Comparison of ENCODE assay signal across 10 mouse cellular contexts in the genomic region with DNA sequence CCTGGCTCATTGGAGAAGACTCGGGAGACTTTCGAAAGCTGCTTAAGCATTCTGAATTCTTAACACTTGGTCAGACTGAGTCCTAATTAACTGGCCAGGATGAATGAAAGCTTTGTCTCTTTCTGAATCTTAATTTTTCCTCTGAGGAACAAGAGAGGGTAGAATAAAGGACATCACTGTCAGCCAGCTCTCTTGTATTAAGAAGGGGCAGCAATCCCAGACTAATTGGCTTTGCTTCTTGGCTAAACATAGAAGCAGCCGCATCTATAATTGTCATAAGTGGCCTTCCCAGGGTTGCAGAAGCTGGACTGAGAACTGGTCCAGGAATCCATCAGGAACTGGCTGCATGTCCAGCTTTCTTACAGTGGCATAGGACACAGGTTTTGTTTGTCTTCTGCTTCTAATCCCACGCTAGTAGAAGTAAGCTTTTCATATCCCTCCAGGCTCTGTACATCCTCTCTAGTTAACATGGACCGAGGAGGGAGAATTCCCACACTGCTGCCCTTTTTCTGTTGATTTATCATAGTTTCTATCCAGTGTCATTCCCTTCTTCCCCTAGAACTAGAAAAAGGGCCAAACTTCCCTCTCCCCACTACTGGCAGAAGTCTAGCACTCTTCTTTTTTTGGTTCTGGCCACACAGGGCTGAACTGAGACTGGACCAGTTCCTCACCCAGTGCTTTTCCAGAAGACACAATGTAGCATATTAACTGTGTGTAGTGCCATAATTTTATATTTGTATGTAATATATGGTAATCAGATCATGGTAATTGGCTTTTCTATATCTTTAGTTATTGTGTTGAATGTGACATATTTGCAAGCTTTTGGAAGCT. TPM values are rescaled to one million over a fixed set of nuclear protein-coding genes. Genes with fewer than 3 reads are reported as not detected.
DNase-seq lines count a peak whose midpoint lies in the region; ATAC-seq lines count a peak whose summit lies in the region.
"Had no signal": no experiment of that assay in that cellular context is flagged by ENCODE, and none has a peak within 500 bp of the region (broad histone marks: within the 10 kb centered on the region; RNA-seq: fewer than 3 reads in every experiment).

No protein-coding gene starts in this region.

- no peaks in the 10 kb centered on the region for H3K36me3 ChIP-seq in heart, embryonic 14.5 days (ENCODE audit: control insufficient read depth, insufficient read depth, low read length)
- no peaks in the 10 kb centered on the region for H3K36me3 ChIP-seq in midbrain, embryonic 14.5 days (ENCODE audit: control insufficient read depth, insufficient read depth, low read length)

- H3K4me3 ChIP-seq in heart, embryonic 14.5 days (ENCODE audit: control insufficient read depth in 1 of 2, insufficient read depth in 1 of 2, low read depth in 1 of 2, low read length in 2 of 2): no peak overlapping the region
- H3K4me3 ChIP-seq in midbrain, embryonic 14.5 days (replicated peaks; ENCODE audit: low read depth, low read length): no peak overlapping the region

- no peaks in the 10 kb centered on the region for H3K9me3 ChIP-seq in heart, embryonic 14.5 days (ENCODE audit: control insufficient read depth, low read length)
- no peaks in the 10 kb centered on the region for H3K9me3 ChIP-seq in midbrain, embryonic 14.5 days (ENCODE audit: control insufficient read depth, low read length)

- ATAC-seq in heart, embryonic 14.5 days (ENCODE audit: insufficient number of reproducible peaks, insufficient read depth, low FRiP score, low read depth): no peak
- peak; percentile 85 for ATAC-seq in midbrain, embryonic 14.5 days (ENCODE audit: low FRiP score, low TSS enrichment)
- ATAC-seq in megakaryocyte, adult 5-6 weeks (ENCODE audit: poor library complexity, severe bottlenecking): no peak

- H3K9ac ChIP-seq in heart, embryonic 14.5 days (ENCODE audit: low read length): no peak overlapping the region
- no peak overlapping the region for H3K9ac ChIP-seq in midbrain, embryonic 14.5 days (replicated peaks; ENCODE audit: low read length)

- H3K27me3 ChIP-seq in heart, embryonic 14.5 days (ENCODE audit: control insufficient read depth, insufficient read depth, low read length): no peaks in the 10 kb centered on the region
- no peaks in the 10 kb centered on the region for H3K27me3 ChIP-seq in midbrain, embryonic 14.5 days (ENCODE audit: control insufficient read depth, insufficient read depth, low read length)

- no peak overlapping the region for H3K4me2 ChIP-seq in heart, embryonic 14.5 days (ENCODE audit: low read length)
- H3K4me2 ChIP-seq in midbrain, embryonic 14.5 days (ENCODE audit: low read length): no peak overlapping the region

- DNase-seq in layer of hippocampus, adult 11-12 months (ENCODE audit: low spot score): peak; percentile 48
- DNase-seq in layer of hippocampus, adult 9-10 months (ENCODE audit: low spot score): no peak
- peak; percentile 44 for DNase-seq in embryo, embryonic 11 days
- peak; percentile 76 for DNase-seq in midbrain, embryonic 14.5 days
- DNase-seq in kidney, adult 11 months: no peak
- DNase-seq in adrenal gland, postnatal 36 days: no peak

- peaks cover 0 to 8% of the 10 kb centered on the region in 2 experiments; a peak in 1 of 4 replicates for H3K4me1 ChIP-seq in heart, embryonic 14.5 days (ENCODE audit: control insufficient read depth in 2 of 2, insufficient read depth in 2 of 2, low read length in 2 of 2)
- H3K4me1 ChIP-seq in midbrain, embryonic 14.5 days (ENCODE audit: control insufficient read depth, insufficient read depth, low read length): 0 out of 2 replicates have a peak, but pooled peaks cover 7% of the 10 kb centered on the region

- peak overlapping the region; percentile 6 to 34; a peak in 3 of 4 replicates for H3K27ac ChIP-seq in heart, embryonic 14.5 days (replicated peaks in 1 of 2; ENCODE audit: control insufficient read depth in 1 of 2, insufficient read depth in 1 of 2, low read depth in 2 of 2, low read length in 2 of 2)
- H3K27ac ChIP-seq in midbrain, embryonic 14.5 days (replicated peaks; ENCODE audit: low read depth, low read length): peak overlapping the region; percentile 80

- WGBS in heart, embryonic 14.5 days: 55% methylated on average over 5 of the region's 5 CpGs
- WGBS in midbrain, embryonic 14.5 days: 13% methylated on average over 5 of the region's 5 CpGs

RNA-seq across cellular contexts. Expression of gene Cst3, which starts 14.7 kb away (rescaled TPM):
- 901 and 992 TPM in 2 replicates for polyA plus RNA-seq in heart, embryonic 14.5 days (2014; fragmentation: Nextera tagmentation; extraction: Ambion mirVana)
- 525 and 594 TPM in 2 replicates for polyA plus RNA-seq in midbrain, embryonic 14.5 days (2014; fragmentation: Nextera tagmentation; extraction: Ambion mirVana)
- total RNA-seq in megakaryocyte, adult 5-6 weeks (2015): 1,273 and 1,418 TPM in 2 replicates
- 1,036 and 1,154 TPM in 2 replicates for total RNA-seq in megakaryocyte, adult 5-6 weeks (2017)
- total RNA-seq in adrenal gland, postnatal 36 days (2021): 100 to 1,000 TPM; 740 to 871 TPM

RNA-seq across cellular contexts. Expression of gene 9230104L09Rik, which starts 25.4 kb away (rescaled TPM):
- polyA plus RNA-seq in heart, embryonic 14.5 days (2014; fragmentation: Nextera tagmentation; extraction: Ambion mirVana): 0.32 TPM in 1 of 2 replicates, not detected in the other
- polyA plus RNA-seq in midbrain, embryonic 14.5 days (2014; fragmentation: Nextera tagmentation; extraction: Ambion mirVana): not detected in 2 replicates
- total RNA-seq in megakaryocyte, adult 5-6 weeks (2015): not detected in 2 replicates
- not detected in 2 replicates for total RNA-seq in megakaryocyte, adult 5-6 weeks (2017)
- total RNA-seq in adrenal gland, postnatal 36 days (2021): 1 to 10 TPM in 1 of 2 experiments, not detected in 1; 1.7 TPM
- total RNA-seq: liver, adult 2 months; MEL had no signal
- polyA plus RNA-seq: liver, adult 2 months had no signal

RNA-seq across cellular contexts. Expression of gene Cst9, which starts 55.3 kb away (rescaled TPM):
- polyA plus RNA-seq in heart, embryonic 14.5 days (2014; fragmentation: Nextera tagmentation; extraction: Ambion mirVana): 3.0 and 6.8 TPM in 2 replicates
- polyA plus RNA-seq in midbrain, embryonic 14.5 days (2014; fragmentation: Nextera tagmentation; extraction: Ambion mirVana): not detected in 2 replicates
- not detected in 2 replicates for total RNA-seq in megakaryocyte, adult 5-6 weeks (2015)
- not detected in 2 replicates for total RNA-seq in megakaryocyte, adult 5-6 weeks (2017)
- not detected for total RNA-seq in adrenal gland, postnatal 36 days (2021)
- total RNA-seq: liver, adult 2 months; MEL had no signal
- polyA plus RNA-seq: liver, adult 2 months had no signal

Comparison
In these comparisons a context has a peak if more than half of its experiments do, and no peak if none do; other contexts are left out.
1. DNase-seq: peak in layer of hippocampus, adult 11-12 months (single experiment), embryo, embryonic 11 days (single experiment) and midbrain, embryonic 14.5 days (single experiment); none in layer of hippocampus, adult 9-10 months (single experiment), kidney, adult 11 months (single experiment) and adrenal gland, postnatal 36 days (0 of 2).